Mouse (Mus musculus): ENCODE results near the gene 4930519P11Rik. TPM values are rescaled to one million over a fixed set of nuclear protein-coding genes. Genes with fewer than 3 reads are reported as not detected.

4930519P11Rik gene
- 0.92 TPM in 1 of 2 replicates, not detected in the other for polyA plus RNA-seq (2014; fragmentation: Nextera tagmentation; extraction: Ambion mirVana)

DNA sequence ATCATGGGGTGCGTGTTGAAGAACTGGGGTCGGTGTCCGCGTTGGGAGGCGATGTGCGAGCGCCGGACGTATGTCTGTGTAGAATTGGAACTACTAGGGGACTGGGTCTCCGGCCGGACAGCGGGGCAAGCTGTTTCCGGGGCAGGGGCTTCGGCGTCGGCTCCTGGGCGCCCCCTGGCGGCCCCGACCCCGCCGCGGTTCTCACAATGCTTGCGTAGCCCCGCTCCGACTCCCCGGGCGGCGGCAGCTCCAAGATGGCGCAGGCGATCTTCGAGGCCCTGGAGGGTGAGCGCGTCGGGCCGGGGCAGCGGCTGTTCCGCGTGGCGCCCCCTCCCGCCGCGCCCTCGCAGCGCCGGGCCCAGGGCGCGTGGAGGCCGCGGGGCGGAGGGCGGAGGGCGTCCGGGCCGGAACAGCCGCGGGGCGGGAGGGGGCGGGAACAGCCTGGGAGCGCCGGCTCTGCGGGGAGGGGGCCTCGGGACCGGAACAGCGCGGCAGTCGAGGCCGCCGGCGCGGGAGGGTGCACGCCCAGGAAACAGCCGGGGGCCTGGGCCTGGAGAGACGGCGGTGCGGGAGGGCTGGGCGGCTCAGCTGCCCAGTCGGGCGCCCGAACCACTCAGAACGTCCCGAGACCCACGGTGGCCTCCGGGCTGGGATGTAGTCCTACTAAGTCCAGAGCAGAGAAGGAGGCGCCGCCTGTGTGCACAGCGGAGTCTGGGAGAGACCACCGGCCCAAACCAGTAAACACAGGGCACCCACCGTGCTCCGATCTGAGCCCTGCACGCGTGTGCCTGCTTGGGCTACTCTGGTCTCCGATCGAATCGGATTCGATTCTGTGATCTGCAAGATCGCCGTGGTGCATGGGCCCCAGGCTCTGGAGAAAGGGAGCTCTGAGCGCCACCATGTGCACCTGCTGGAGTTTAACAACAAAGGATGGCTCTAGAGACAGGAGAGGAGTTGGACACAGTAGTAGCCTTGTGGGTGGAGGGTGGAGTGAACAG is at the start of gene 4930519P11Rik, which contains the start of gene Zfp341:
Gene 4930519P11Rik (minus strand): TSS at position 320 of the 998 bp plus-strand sequence.
Gene Zfp341 (plus strand): TSS at position 180 of the 998 bp plus-strand sequence.
- H3K9ac ChIP-seq (replicated peaks; ENCODE audit: low read depth, low read length): peak within 1 kb of the TSS; percentile 79
- no peaks in the 10 kb centered on the region for H3K36me3 ChIP-seq (ENCODE audit: control insufficient read depth, insufficient read depth, low read length)
- H3K4me1 ChIP-seq (ENCODE audit: control insufficient read depth, insufficient read depth, low read length): peaks cover 9% of the 10 kb centered on the region; the same call in 1 of the 2 replicates
- no peaks in the 10 kb centered on the region for H3K9me3 ChIP-seq (ENCODE audit: control insufficient read depth, low read length)
- H3K27me3 ChIP-seq (ENCODE audit: control insufficient read depth, insufficient read depth, low read length): no peaks in the 10 kb centered on the region
- peak within 1 kb of the TSS; percentile 75 for H3K4me2 ChIP-seq (ENCODE audit: low read depth, low read length)
- ATAC-seq (ENCODE audit: low read depth): peak; percentile 93
- peak within 1 kb of the TSS; percentile 56 for H3K4me3 ChIP-seq (ENCODE audit: low read depth, low read length)
- 1% methylated on average over 80 of the region's 98 CpGs for WGBS
- peak within 1 kb of the TSS; percentile 97 for H3K27ac ChIP-seq (ENCODE audit: low read depth, low read length)

DNA sequence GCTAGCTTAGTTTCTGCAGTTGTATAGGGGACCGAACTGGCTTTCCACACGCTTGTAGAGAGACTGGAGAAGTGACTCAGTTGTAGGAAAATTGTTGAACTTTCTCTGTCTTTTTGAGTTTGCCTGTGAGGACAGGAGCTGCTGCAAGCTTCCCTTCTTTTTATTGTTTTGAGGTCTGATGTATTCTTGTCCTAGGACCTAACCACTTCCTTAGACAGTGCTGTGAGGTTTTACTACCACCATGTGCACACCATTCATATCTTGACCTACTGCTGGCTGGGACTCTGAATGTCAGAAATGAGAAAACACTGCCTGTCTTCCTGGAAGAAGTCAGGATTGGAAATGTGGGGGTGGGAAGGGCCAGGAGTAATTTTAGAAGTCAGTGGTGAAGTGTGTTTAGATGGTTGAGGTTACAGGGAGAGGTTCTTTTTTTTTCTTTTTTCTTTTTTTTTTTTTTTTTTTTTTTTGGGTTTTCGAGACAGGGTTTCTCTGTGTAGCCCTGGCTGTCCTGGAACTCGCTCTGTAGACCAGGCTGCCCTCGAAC is 46.4 kb upstream of the 4930519P11Rik start:
- Histone ChIP-seq H3K4me3 (ENCODE audit: low read depth, low read length) (no peak overlapping the region), H3K27me3 (ENCODE audit: control insufficient read depth, insufficient read depth, low read length) (no peaks in the 10 kb centered on the region), H3K9me3 (ENCODE audit: control insufficient read depth, low read length) (no peaks in the 10 kb centered on the region), H3K36me3 (ENCODE audit: control insufficient read depth, insufficient read depth, low read length) (0 out of 2 replicates have a peak, but pooled peaks cover 4% of the 10 kb centered on the region), H3K4me1 (ENCODE audit: control insufficient read depth, insufficient read depth, low read length) (peaks cover 9% of the 10 kb centered on the region), H3K27ac (ENCODE audit: low read depth, low read length) (no peak overlapping the region), H3K9ac (replicated peaks; ENCODE audit: low read depth, low read length) (no peak overlapping the region), H3K4me2 (ENCODE audit: low read depth, low read length) (no peak overlapping the region)
- WGBS: 89% methylated on average over 3 of the region's 5 CpGs
- ATAC-seq (ENCODE audit: low read depth): no peak

DNA sequence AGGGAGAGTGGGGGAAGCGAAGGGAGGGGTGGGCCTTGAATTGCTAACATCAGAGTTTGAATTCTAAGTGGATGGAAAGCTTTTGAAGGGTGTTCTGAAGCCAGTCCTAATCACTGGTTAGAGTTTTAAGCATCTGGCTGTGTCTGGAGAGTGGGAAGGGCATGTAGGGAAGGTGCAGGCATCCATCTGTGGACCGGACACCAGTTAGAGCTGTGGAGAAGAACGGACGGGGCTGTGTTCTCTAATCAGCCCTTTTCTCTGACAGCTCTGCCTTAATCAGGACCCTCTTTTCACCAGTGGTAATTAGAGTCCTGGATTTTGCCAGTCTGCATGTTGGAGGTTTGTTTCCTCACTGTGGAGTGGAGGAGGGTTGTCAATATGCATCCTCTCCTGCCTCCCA is 45.8 kb upstream of the 4930519P11Rik start:
- H3K36me3 ChIP-seq (ENCODE audit: control insufficient read depth, insufficient read depth, low read length): 0 out of 2 replicates have a peak, but pooled peaks cover 4% of the 10 kb centered on the region
- H3K9ac ChIP-seq (replicated peaks; ENCODE audit: low read depth, low read length): no peak overlapping the region
- H3K4me1 ChIP-seq (ENCODE audit: control insufficient read depth, insufficient read depth, low read length): peaks cover 9% of the 10 kb centered on the region
- no peak overlapping the region; the same call in 1 of the 2 replicates for H3K4me2 ChIP-seq (ENCODE audit: low read depth, low read length)
- 87% methylated on average over 4 of the region's 4 CpGs for WGBS
- no peaks in the 10 kb centered on the region for H3K27me3 ChIP-seq (ENCODE audit: control insufficient read depth, insufficient read depth, low read length)
- H3K4me3 ChIP-seq (ENCODE audit: low read depth, low read length): no peak overlapping the region
- H3K9me3 ChIP-seq (ENCODE audit: control insufficient read depth, low read length): no peaks in the 10 kb centered on the region
- ATAC-seq (ENCODE audit: low read depth): no peak
- H3K27ac ChIP-seq (ENCODE audit: low read depth, low read length): no peak overlapping the region

DNA sequence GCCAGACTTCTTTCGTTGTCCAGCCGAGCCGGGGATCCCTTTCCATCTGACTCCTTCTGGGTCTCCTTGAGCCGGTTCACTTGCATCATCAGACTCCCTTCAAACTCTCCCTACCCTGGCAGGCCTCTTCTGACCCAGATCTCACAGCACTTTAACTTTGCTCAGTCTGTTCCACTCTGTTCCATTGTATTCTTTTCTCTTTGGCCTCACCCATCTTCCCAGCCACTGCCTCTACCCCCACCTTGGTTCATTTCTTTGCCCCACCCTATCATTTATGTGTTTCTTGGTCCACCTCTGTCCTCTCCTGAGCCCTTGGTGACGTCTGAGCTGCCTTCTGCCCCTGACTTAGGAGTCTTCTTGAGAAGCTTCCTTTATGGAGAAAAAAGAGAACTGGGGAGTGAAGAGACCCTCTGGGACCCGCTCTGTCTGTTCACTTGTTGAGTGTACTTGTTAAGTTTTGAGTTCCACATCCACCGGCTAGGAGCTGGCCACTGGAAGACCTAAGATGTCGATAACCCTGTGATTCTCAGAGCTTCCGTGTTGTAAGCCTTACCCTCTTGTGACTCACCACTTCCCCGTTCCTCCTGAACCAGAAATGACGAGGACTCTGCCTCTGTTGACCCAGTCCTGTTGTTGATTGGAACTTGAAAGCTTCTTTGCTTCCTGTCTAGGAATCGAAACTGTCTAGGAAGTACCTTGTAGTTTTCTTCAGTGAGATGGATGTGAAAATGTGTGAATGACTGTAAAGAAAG is 44.4 kb upstream of the 4930519P11Rik start:
- 12% methylated on average over 12 of the region's 12 CpGs for WGBS
- no peaks in the 10 kb centered on the region for H3K9me3 ChIP-seq (ENCODE audit: control insufficient read depth, low read length)
- no peaks in the 10 kb centered on the region for H3K27me3 ChIP-seq (ENCODE audit: control insufficient read depth, insufficient read depth, low read length)
- H3K4me3 ChIP-seq (ENCODE audit: low read depth, low read length): peak overlapping the region; percentile 85
- peak; percentile 15; the same call in 1 of the 2 replicates for ATAC-seq (ENCODE audit: low read depth)
- peak overlapping the region; percentile 81 for H3K4me2 ChIP-seq (ENCODE audit: low read depth, low read length)
- 0 out of 2 replicates have a peak, but pooled peaks cover 4% of the 10 kb centered on the region for H3K36me3 ChIP-seq (ENCODE audit: control insufficient read depth, insufficient read depth, low read length)
- H3K9ac ChIP-seq (replicated peaks; ENCODE audit: low read depth, low read length): peak overlapping the region; percentile 89
- H3K27ac ChIP-seq (ENCODE audit: low read depth, low read length): peak overlapping the region; percentile 71
- H3K4me1 ChIP-seq (ENCODE audit: control insufficient read depth, insufficient read depth, low read length): peaks cover 9% of the 10 kb centered on the region

DNA sequence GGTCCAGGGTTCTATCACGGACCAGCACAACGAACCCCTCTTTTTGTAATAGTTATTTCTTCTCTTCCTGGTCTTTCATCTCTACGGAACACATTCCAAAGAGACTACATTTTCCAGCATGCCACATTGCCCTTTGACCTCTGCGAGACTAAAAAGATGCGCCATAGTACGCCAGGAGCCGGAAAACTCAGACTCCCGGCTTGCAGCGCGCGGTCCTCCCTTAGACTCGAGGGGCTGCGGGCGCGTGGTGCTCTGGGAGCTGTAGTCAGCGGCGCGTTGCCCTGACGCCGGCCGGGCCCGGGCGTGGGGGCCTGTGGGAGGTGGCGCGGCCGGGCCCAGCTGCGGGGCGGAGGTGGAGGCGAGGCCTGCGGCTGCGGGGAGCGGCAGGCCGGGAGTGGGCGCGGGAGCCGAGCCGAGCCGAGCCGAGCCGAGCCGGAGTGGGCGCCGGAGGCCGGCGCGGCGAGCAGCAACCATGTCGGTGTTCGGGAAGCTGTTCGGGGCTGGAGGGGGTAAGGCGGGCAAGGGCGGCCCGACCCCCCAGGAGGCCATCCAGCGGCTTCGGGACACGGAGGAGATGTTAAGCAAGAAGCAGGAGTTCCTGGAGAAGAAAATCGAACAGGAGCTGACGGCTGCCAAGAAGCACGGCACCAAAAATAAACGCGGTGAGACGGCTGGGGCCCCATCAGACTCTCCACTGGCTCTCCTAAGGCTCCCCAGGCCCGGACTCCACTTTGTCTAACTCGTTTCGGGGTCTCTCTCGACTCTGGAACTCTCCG is 43.7 kb upstream of the 4930519P11Rik start:
- WGBS: under 1% methylated on average over 56 of the region's 67 CpGs
- Histone ChIP-seq H3K36me3 (ENCODE audit: control insufficient read depth, insufficient read depth, low read length) (0 out of 2 replicates have a peak, but pooled peaks cover 4% of the 10 kb centered on the region), H3K9me3 (ENCODE audit: control insufficient read depth, low read length) (no peaks in the 10 kb centered on the region), H3K4me2 (ENCODE audit: low read depth, low read length) (peak overlapping the region; percentile 81), H3K27ac (ENCODE audit: low read depth, low read length) (peak overlapping the region; percentile 71), H3K4me3 (ENCODE audit: low read depth, low read length) (peak overlapping the region; percentile 85), H3K9ac (replicated peaks; ENCODE audit: low read depth, low read length) (peak overlapping the region; percentile 89), H3K27me3 (ENCODE audit: control insufficient read depth, insufficient read depth, low read length) (no peaks in the 10 kb centered on the region), H3K4me1 (ENCODE audit: control insufficient read depth, insufficient read depth, low read length) (peaks cover 9% of the 10 kb centered on the region)
- peak; percentile 100 for ATAC-seq (ENCODE audit: low read depth)

DNA sequence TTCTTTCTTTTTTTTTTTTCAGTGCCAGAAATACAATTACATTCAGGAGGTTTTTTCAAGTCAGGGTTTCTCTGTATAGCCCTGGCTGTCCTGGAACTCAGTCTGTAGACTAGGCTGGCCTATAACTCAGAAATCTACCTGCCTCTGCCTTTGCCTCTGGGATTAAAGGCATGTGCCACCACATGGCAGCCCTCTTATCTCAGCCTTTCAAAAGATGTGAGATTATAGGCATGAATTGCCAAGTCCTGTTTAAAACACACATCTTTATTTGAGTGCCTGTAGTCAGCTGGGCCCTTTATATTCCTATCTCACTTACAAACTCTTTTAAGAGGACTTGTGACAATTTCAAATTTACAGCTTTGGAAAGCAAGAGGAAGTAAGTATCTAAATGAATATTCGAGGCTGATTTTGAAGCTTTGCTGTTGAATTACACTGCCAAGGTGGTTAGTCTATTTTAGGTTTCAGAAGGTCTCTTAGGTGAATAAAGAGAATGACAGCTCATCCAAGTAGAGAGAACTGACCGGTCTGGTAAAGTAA is 42.7 kb upstream of the 4930519P11Rik start:
- H3K27ac ChIP-seq (ENCODE audit: low read depth, low read length): no peak overlapping the region
- H3K27me3 ChIP-seq (ENCODE audit: control insufficient read depth, insufficient read depth, low read length): no peaks in the 10 kb centered on the region
- H3K4me2 ChIP-seq (ENCODE audit: low read depth, low read length): peak overlapping the region; percentile 48; the same call in 1 of the 2 replicates
- no peak for ATAC-seq (ENCODE audit: low read depth)
- peak overlapping the region; percentile 89; the same call in 1 of the 2 replicates for H3K9ac ChIP-seq (replicated peaks; ENCODE audit: low read depth, low read length)
- H3K4me3 ChIP-seq (ENCODE audit: low read depth, low read length): peak overlapping the region; percentile 85; the same call in 1 of the 2 replicates
- H3K9me3 ChIP-seq (ENCODE audit: control insufficient read depth, low read length): no peaks in the 10 kb centered on the region
- 0 out of 2 replicates have a peak, but pooled peaks cover 2% of the 10 kb centered on the region for H3K36me3 ChIP-seq (ENCODE audit: control insufficient read depth, insufficient read depth, low read length)
- 85% methylated on average over 2 of the region's 2 CpGs for WGBS
- peaks cover 9% of the 10 kb centered on the region for H3K4me1 ChIP-seq (ENCODE audit: control insufficient read depth, insufficient read depth, low read length)

DNA sequence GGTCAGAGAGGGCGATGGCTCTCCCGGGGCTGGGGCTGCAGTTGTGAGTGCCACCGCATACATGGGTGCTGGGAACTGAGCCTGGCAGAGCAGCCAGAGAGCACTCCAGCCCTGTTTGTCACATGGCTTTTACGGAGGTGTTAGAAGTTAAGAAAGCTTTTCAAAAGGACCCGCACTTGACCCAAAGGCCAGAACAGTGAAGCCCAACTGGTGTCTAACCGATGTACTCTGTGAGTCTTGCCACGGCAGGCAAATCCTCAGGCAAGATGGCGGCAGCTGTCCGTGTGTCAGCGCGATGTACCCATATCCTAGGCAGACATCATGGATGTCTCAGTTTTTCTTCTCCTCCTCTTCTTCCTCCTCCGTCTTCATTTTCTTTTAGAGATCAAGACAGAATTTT is 41.7 kb upstream of the 4930519P11Rik start:
- ATAC-seq (ENCODE audit: low read depth): no peak
- Histone ChIP-seq H3K27ac (ENCODE audit: low read depth, low read length) (no peak overlapping the region), H3K9me3 (ENCODE audit: control insufficient read depth, low read length) (no peaks in the 10 kb centered on the region), H3K4me1 (ENCODE audit: control insufficient read depth, insufficient read depth, low read length) (peaks cover 9% of the 10 kb centered on the region), H3K27me3 (ENCODE audit: control insufficient read depth, insufficient read depth, low read length) (no peaks in the 10 kb centered on the region), H3K4me2 (ENCODE audit: low read depth, low read length) (no peak overlapping the region), H3K9ac (replicated peaks; ENCODE audit: low read depth, low read length) (no peak overlapping the region), H3K4me3 (ENCODE audit: low read depth, low read length) (no peak overlapping the region), H3K36me3 (ENCODE audit: control insufficient read depth, insufficient read depth, low read length) (no peaks in the 10 kb centered on the region)
- WGBS: 94% methylated on average over 12 of the region's 12 CpGs

DNA sequence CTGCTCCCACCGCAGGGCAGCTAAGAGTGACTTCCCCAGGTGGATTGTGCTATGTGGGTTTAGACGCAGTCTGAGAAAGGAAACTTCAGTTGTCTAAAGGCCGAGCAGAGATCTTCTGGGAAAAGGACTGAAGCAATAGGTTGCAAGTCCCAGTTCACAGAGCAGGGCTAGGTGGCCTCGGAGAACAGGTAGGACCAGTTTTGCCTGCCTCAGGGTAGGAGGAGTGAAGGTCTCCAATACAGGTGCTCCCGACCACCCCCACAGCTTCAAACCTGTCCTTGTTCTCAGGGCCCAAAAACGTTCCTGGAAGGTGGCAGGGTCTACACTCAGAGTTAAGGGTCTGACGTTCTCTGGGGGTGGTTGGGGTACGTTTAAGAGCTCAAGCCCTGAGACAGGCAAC is 38.1 kb upstream of the 4930519P11Rik start, which contains the start of gene Chmp4b:
Gene Chmp4b (plus strand): TSS at position 343 of the 400 bp plus-strand sequence.
- 63% methylated on average over 8 of the region's 8 CpGs for WGBS
- H3K27me3 ChIP-seq (ENCODE audit: control insufficient read depth, insufficient read depth, low read length): no peaks in the 10 kb centered on the region
- no peak for ATAC-seq (ENCODE audit: low read depth)
- H3K9ac ChIP-seq (replicated peaks; ENCODE audit: low read depth, low read length): no peak within 1 kb of the TSS
- H3K4me1 ChIP-seq (ENCODE audit: control insufficient read depth, insufficient read depth, low read length): no peaks in the 10 kb centered on the region
- no peak within 1 kb of the TSS for H3K27ac ChIP-seq (ENCODE audit: low read depth, low read length)
- no peak within 1 kb of the TSS for H3K4me2 ChIP-seq (ENCODE audit: low read depth, low read length)
- H3K4me3 ChIP-seq (ENCODE audit: low read depth, low read length): no peak within 1 kb of the TSS
- H3K36me3 ChIP-seq (ENCODE audit: control insufficient read depth, insufficient read depth, low read length): no peaks in the 10 kb centered on the region
- no peaks in the 10 kb centered on the region for H3K9me3 ChIP-seq (ENCODE audit: control insufficient read depth, low read length)

Measured in neural tube, embryonic 14.5 days (tissue).